Mouse (Mus musculus): ENCODE measurements around the gene Rnase4.

GRCm38 (mm10) chr14:51144451-51144850 is 53.6 kb downstream of the Rnase4 start:
- TF ChIP-seq CTCF (IDR thresholded peaks at IDR 0.05; ENCODE audit: borderline replicate concordance, insufficient read depth, low read length) (no peak), POLR2A (IDR thresholded peaks at IDR 0.05; ENCODE audit: low read depth, low read length) (no peak)
